Mouse (Mus musculus) testis, adult 2 months (tissue): ENCODE data around the gene Cyp1b1. TPM values are rescaled to one million over a fixed set of nuclear protein-coding genes. Genes with fewer than 3 reads are reported as not detected.

ENCODE experiments used
- H3K27ac ChIP-seq: fragments of 200-500 bp; 2 replicates; pipeline ENCODE4 v1.5.1; 2012; ENCODE audit warnings: low read depth, low read length; ENCODE audit not compliant: control insufficient read depth, insufficient read depth
- H3K27me3 ChIP-seq: fragments of 200-500 bp; 2 replicates; pipeline ENCODE4 v1.6.1; 2012; ENCODE audit warnings: mild to moderate bottlenecking, low read length, moderate library complexity; ENCODE audit not compliant: control insufficient read depth, insufficient read depth
- H3K36me3 ChIP-seq: fragments of 200-500 bp; 2 replicates; pipeline ENCODE4 v1.6.1; 2012; ENCODE audit warnings: mild to moderate bottlenecking, low read length; ENCODE audit not compliant: control insufficient read depth, insufficient read depth
- H3K4me1 ChIP-seq: fragments of 200-500 bp; 2 replicates; pipeline ENCODE4 v1.6.1; 2012; ENCODE audit warnings: low read length; ENCODE audit not compliant: control insufficient read depth, insufficient read depth
- H3K4me3 ChIP-seq: fragments of 200-500 bp; 2 replicates; pipeline ENCODE4 v1.5.1; 2012; ENCODE audit warnings: low read depth, mild to moderate bottlenecking, low read length, moderate library complexity, mixed read lengths; ENCODE audit not compliant: control insufficient read depth
- CTCF ChIP-seq: fragments of 200-500 bp; IDR thresholded peaks from 2 replicates; pipeline ENCODE4 v1.5.1; 2012; ENCODE audit warnings: low read depth, mild to moderate bottlenecking, inconsistent platforms, low read length, moderate library complexity; ENCODE audit not compliant: control insufficient read depth, insufficient read depth, insufficient replicate concordance
- POLR2A ChIP-seq: fragments of 200-500 bp; IDR thresholded peaks from 2 replicates; pipeline ENCODE4 v1.6.1; 2012; ENCODE audit warnings: low read depth, mild to moderate bottlenecking, inconsistent platforms, low read length, moderate library complexity; ENCODE audit not compliant: control insufficient read depth
- polyA plus RNA-seq: library from polyadenylated mRNA; depleted of rRNA; stranded (reverse); fragments of >200 nt; gene quantifications from 2 replicates; pipeline ENCODE4 v1.2.3, GENCODE M21; 2012

Cyp1b1 gene
- polyA plus RNA-seq, 1 experiment, result 34.0 TPM

GRCm38 (mm10) chr17:79713643-79714367 is 1.1 kb downstream of the Cyp1b1 start:
- Histone ChIP-seq H3K27ac (peak overlapping the region; percentile 12; the same call in 1 of the 2 replicates), H3K36me3 (no peaks in the 10 kb centered on the region), H3K4me1 (peaks cover 13% of the 10 kb centered on the region), H3K27me3 (peaks cover 3% of the 10 kb centered on the region; the same call in 1 of the 2 replicates), H3K4me3 (peak overlapping the region; percentile 88)
- TF ChIP-seq CTCF (no peak), POLR2A (peak; percentile 27; the same call in 1 of the 2 replicates)

DNA sequence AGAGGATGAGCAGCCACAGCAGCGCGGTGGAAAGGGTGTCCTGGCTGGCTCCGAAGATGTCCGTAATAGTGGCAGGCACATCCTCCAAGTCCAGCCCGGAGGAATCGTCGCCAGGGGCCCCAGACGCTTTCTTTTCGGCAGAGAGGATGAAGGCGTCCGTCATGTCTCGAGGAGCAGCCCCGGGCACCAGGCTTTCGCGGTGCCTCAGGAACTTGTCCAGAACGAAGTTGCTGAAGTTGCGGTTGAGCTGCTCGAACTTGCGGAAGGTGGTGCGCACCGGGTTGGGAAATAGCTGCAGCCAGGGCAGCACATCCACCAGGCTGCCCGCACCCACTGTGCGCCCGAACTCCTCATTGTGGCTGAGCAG is 1.6 kb downstream of the Cyp1b1 start:
- H3K27me3 ChIP-seq, result peaks cover 3% of the 10 kb centered on the region; the same call in 1 of the 2 replicates
- H3K27ac ChIP-seq, result no peak overlapping the region
- H3K36me3 ChIP-seq, result no peaks in the 10 kb centered on the region
- peaks cover 13% of the 10 kb centered on the region for H3K4me1 ChIP-seq
- TF ChIP-seq CTCF, result no peak
- TF ChIP-seq POLR2A, result no peak; the same call in 1 of the 2 replicates
- peak overlapping the region; percentile 88 for H3K4me3 ChIP-seq

DNA sequence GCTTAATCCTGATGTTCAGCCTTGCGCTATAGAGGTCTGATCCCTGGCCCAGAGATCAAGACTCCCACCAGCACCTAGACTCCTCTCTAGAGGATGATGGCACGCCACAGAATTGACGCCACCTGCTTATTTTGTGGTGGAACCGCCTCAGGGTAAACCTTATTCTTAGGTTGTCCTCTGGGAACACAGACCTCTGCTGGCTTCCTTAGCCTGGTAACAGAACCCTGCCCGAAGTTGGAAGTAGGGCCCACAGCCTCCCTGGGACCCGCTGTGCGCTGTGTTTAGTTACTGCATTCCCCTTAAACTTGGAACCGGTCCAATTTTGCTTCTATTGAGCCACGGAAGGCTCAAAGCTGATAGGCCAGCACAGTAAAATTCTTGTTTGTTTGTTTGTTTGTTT is 2.3 kb downstream of the Cyp1b1 start:
- H3K4me3 ChIP-seq, result peak overlapping the region; percentile 88
- peaks cover 3% of the 10 kb centered on the region; the same call in 1 of the 2 replicates for H3K27me3 ChIP-seq
- H3K36me3 ChIP-seq, result no peaks in the 10 kb centered on the region
- H3K27ac ChIP-seq, result no peak overlapping the region
- H3K4me1 ChIP-seq, result peaks cover 13% of the 10 kb centered on the region
- TF ChIP-seq CTCF (no peak), POLR2A (no peak)

- H3K27me3 ChIP-seq, result peaks cover 3% of the 10 kb centered on the region; the same call in 1 of the 2 replicates
- TF ChIP-seq CTCF (no peak), POLR2A (no peak)
- H3K4me1 ChIP-seq, result peaks cover 13% of the 10 kb centered on the region
- no peak overlapping the region for H3K27ac ChIP-seq
- no peaks in the 10 kb centered on the region for H3K36me3 ChIP-seq
- peak overlapping the region; percentile 88 for H3K4me3 ChIP-seq
Measured at GRCm38 (mm10) chr17:79711944-79712343, 2.9 kb downstream of the Cyp1b1 start.

- TF ChIP-seq CTCF (no peak), POLR2A (no peak)
- H3K27me3 ChIP-seq, result peaks cover 3% of the 10 kb centered on the region; the same call in 1 of the 2 replicates
- H3K4me3 ChIP-seq, result no peak overlapping the region
- no peaks in the 10 kb centered on the region for H3K36me3 ChIP-seq
- H3K27ac ChIP-seq, result no peak overlapping the region
- H3K4me1 ChIP-seq, result peaks cover 11% of the 10 kb centered on the region
Measured at GRCm38 (mm10) chr17:79710246-79710842, 4.5 kb downstream of the Cyp1b1 start.

- peaks cover 11% of the 10 kb centered on the region for H3K4me1 ChIP-seq
- H3K27me3 ChIP-seq, result no peaks in the 10 kb centered on the region; the same call in 1 of the 2 replicates
- no peak overlapping the region for H3K4me3 ChIP-seq
- no peak overlapping the region for H3K27ac ChIP-seq
- no peak for TF ChIP-seq CTCF
- no peak for TF ChIP-seq POLR2A
- H3K36me3 ChIP-seq, result no peaks in the 10 kb centered on the region
Measured at GRCm38 (mm10) chr17:79709718-79710117, 5.1 kb downstream of the Cyp1b1 start.

DNA sequence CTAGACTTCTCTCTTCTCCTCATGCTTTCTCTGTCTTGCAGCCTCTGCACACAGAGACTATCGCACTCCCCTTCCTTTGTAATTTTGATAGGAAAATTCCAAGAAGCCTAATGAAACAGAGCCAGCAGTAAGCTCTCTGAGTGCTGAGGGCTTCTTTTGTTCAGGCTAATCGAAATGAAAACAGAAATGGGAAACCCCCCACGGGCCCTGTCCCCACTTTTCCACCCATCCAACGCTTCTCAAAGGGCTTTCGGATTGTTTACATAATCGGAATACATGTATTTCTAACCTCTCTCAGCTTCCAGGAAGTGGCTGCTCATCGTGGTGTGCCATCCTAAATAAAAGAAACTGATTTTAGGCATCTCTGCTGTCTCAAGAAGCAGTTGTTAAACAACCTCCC is 6.7 kb downstream of the Cyp1b1 start:
- TF ChIP-seq POLR2A (no peak), CTCF (no peak)
- Histone ChIP-seq H3K4me1 (no peaks in the 10 kb centered on the region), H3K27me3 (no peaks in the 10 kb centered on the region; the same call in 1 of the 2 replicates), H3K4me3 (no peak overlapping the region), H3K27ac (no peak overlapping the region), H3K36me3 (no peaks in the 10 kb centered on the region)
